Mouse (Mus musculus) kidney, adult 2 months (tissue): ENCODE measurements around the gene Gm3594. TPM values are rescaled to one million over a fixed set of nuclear protein-coding genes. Genes with fewer than 3 reads are reported as not detected.
"Not testable (repeated sequence)": the region's sequence is repeated elsewhere in the genome, so short reads cannot be mapped to it uniquely, and the experiment has no call there.

Experiments
- DNase-seq: peaks from one replicate; pipeline ENCODE4 v3.0.0; 2021
- H3K27ac ChIP-seq: fragments of 200-500 bp; 2 replicates; pipeline ENCODE4 v1.5.1; 2012; ENCODE audit warnings: low read depth, low read length, control low read depth, inconsistent platforms; ENCODE audit not compliant: insufficient read depth
- H3K27me3 ChIP-seq: fragments of 200-500 bp; replicated peaks from 2 replicates; pipeline ENCODE4 v1.6.1; 2012; ENCODE audit warnings: mild to moderate bottlenecking, moderate library complexity, low read length, inconsistent platforms; ENCODE audit not compliant: control insufficient read depth, insufficient read depth
- H3K36me3 ChIP-seq: fragments of 200-500 bp; 2 replicates; pipeline ENCODE4 v1.6.1; 2012; ENCODE audit warnings: mild to moderate bottlenecking, moderate library complexity, low read length, inconsistent platforms; ENCODE audit not compliant: control insufficient read depth, insufficient read depth
- H3K4me1 ChIP-seq: fragments of 200-500 bp; 2 replicates; pipeline ENCODE4 v1.6.1; 2011; ENCODE audit warnings: low read length; ENCODE audit not compliant: control insufficient read depth, insufficient read depth
- H3K4me3 ChIP-seq: fragments of 200-500 bp; 2 replicates; pipeline ENCODE4 v1.5.1; 2011; ENCODE audit warnings: mild to moderate bottlenecking, low read depth, low read length, control low read depth; ENCODE audit not compliant: insufficient read depth
- WGBS: fragments of 180-500 bp; shearing (Covaris S2); methylation state at CpG from one replicate; pipeline ENCODE4 v1.1.7; 2018; 5-methylcytosine and 5-hydroxymethylcytosine counted together
- polyA plus RNA-seq: library from polyadenylated mRNA; depleted of rRNA; stranded (reverse); fragments of >200 nt; gene quantifications from 2 replicates; pipeline ENCODE4 v1.2.3, GENCODE M21; 2012; rRNA removed

The Gm3594 gene
- polyA plus RNA-seq, result not detected in 2 replicates

DNA sequence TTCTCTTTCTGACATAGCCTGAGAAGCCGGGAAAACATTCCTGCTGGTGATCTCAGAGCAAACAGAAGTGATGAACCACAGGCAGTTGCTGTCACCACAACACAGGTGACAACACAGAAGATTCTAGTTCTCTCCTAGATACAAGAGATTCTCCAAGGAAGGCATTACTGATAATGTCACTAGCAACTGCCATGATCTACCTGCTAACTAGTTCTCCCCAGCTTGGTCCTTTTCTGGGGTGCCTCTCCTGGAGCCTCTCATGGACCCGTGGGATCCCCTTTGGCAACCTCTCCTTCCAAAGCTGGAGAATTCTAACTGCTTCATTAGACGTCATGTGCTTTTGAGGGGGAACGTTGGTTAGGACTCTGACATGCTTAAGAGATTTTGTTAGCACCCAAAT, at the start of gene Gm3594:
Gm3594 (minus strand) TSS at position 101 of the 400 bp plus-strand sequence.
- not testable (repeated sequence) for H3K27me3 ChIP-seq, DNase-seq, H3K36me3 ChIP-seq, H3K27ac ChIP-seq, H3K4me3 ChIP-seq, H3K4me1 ChIP-seq
- no CpG with 5 or more reads among the region's 4 CpGs for WGBS

DNA sequence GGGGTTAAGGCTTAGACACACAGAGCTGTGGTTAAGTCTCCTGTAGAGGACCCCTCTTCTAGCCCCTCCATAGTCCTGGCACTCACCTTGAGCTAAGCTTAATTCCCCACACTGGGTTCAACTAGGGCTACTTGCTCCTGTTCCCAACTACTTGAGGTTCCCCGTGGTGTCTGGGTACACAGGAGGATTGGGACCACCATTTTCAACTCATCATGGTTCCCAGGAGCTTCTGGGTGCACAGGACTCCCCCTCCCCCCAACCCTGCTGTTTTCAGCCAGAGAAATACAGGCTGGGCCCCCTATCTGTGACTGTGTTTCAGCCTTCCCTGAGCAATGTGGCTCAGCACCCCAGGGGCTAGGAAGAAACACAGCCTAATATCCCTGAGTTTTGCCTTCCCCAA, 41.9 kb upstream of the Gm3594 start:
- not testable (repeated sequence) for H3K27me3 ChIP-seq, H3K27ac ChIP-seq, H3K4me1 ChIP-seq, H3K4me3 ChIP-seq, H3K36me3 ChIP-seq, DNase-seq
- WGBS, result 35% methylated on average over 1 of the region's 1 CpGs

DNA sequence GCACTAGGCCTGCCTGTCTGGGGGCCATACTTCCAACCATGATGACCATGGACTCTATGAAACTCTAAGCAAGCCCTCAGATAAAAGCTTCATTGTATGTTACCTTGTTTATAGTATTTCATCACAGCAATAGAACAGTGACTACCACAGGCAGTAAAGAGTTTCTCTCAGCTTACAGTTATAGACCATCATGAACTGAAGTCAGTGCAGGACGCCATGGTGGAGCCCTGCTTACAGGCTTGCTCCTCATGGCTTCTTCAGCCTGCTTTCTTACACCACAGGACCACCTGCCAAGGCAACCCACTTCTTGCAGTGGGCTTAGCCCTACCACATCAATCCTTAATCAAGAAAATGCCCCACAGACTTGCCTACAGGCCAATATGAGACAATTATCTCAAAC, 41.1 kb upstream of the Gm3594 start:
- WGBS, result 50% methylated on average over 1 of the region's 1 CpGs
- not testable (repeated sequence) for H3K4me3 ChIP-seq, DNase-seq, H3K27ac ChIP-seq, H3K36me3 ChIP-seq, H3K4me1 ChIP-seq, H3K27me3 ChIP-seq

DNA sequence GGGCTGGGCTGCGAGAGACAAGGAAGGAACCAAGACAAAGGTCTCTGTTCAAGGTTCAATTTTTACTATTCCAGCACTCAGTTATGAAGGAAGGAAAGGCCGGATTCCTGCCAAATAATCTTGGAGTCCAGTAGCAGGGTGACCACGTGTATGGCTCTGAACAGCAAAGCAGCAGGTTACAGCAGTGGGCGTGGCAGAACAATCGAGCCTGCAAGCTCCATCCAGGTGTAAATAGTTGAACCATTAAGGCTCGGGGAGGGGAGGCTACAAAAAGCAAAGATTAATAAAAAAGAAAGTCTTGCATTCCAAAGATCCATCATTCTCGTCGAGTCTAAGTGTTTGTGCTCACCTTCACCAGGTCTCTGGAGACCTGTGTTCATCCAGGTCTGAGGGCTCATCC, 37.7 kb upstream of the Gm3594 start:
- not testable (repeated sequence) for H3K4me1 ChIP-seq, H3K27ac ChIP-seq, H3K4me3 ChIP-seq, H3K36me3 ChIP-seq, H3K27me3 ChIP-seq
- peak; percentile 89 for DNase-seq
- 62% methylated on average over 7 of the region's 8 CpGs for WGBS

DNA sequence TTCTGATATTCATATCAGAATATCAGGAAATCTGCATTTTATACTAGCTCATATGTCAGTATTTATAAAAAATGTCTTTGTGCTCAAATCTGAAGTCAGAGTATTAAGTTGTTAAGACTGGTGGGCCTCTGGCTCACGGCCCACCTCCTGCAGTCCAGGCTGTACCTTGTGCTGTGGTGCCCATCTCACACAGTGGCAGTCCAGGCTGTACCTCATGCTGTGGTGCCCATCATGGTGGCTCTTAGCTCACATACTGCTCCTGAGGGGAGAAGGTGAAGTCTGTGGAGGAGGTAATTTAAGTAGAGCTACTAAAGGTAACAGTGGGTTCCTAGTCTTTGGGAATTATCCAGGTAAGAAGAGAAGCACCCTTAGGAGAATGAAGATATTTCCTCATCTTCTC, 27.4 kb upstream of the Gm3594 start:
- 89% methylated on average over 1 of the region's 1 CpGs for WGBS
- not testable (repeated sequence) for H3K4me3 ChIP-seq, H3K27ac ChIP-seq, H3K27me3 ChIP-seq, H3K36me3 ChIP-seq, H3K4me1 ChIP-seq, DNase-seq

DNA sequence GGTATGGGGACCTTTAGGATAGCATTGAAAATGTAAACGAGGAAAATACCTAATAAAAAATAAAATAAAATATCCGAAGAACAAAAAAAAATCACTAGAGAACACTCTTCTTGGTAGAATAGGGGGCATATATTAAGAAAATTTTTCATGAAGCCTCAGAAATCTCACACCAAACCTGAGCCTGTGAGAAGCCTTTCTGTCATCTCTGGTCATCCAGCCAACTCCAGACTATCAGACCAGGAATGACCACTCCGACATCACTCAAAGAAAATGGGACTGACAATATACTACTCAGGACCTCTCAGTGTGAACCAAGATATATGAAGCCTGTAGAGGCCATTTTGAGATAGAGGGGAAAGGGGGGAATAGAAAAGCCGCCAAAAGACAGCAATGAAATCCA, 3.6 kb downstream of the Gm3594 start:
- H3K36me3 ChIP-seq, H3K27ac ChIP-seq, H3K4me1 ChIP-seq, H3K4me3 ChIP-seq, DNase-seq, H3K27me3 ChIP-seq: not testable (repeated sequence)
- WGBS, result 78% methylated on average over 2 of the region's 4 CpGs

DNA sequence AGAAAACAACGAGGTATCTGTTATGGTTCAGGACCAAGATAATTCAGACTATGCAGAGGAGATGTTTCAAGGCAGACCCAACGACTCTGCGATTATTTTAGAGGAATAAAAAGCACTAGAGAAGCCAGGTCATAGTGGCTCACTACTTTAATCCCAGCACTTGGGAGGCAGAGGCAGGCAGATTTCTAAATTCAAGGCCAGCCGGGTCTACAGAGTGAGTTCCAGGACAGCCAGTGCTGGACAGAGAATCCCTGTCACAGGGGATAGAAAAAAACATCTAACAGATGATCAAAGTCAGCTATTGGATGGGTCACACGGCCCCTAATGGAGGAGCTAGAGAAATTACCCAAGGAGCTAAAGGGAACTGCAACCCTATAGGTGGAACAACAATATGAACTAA, 4.2 kb downstream of the Gm3594 start:
- 71% methylated on average over 2 of the region's 5 CpGs for WGBS
- DNase-seq, H3K27ac ChIP-seq, H3K4me1 ChIP-seq, H3K4me3 ChIP-seq, H3K36me3 ChIP-seq, H3K27me3 ChIP-seq: not testable (repeated sequence)

DNA sequence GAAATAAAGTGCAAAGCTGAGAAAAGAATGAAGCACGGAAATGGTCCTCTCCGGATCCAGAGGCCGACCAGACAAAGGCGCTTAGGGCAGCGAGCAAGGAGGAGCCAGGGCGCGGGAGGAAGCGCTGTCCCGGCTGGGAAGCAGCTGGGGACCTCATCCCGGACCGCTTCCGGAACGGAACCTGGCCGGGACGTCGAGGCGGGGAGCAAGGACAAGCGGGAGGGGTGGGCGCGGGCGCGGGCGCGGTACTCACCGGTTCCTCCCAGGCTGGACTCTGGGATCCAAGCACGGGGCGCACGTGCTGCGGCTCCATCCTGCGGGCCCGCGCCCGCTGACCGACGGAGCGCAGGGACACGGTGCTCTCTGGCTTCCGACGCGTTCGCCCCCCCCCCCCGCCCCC, 17.6 kb downstream of the Gm3594 start:
- H3K27ac ChIP-seq, H3K36me3 ChIP-seq, H3K27me3 ChIP-seq, H3K4me3 ChIP-seq, H3K4me1 ChIP-seq: not testable (repeated sequence)
- WGBS, result 3% methylated on average over 27 of the region's 42 CpGs
- peak; percentile 31 for DNase-seq

DNA sequence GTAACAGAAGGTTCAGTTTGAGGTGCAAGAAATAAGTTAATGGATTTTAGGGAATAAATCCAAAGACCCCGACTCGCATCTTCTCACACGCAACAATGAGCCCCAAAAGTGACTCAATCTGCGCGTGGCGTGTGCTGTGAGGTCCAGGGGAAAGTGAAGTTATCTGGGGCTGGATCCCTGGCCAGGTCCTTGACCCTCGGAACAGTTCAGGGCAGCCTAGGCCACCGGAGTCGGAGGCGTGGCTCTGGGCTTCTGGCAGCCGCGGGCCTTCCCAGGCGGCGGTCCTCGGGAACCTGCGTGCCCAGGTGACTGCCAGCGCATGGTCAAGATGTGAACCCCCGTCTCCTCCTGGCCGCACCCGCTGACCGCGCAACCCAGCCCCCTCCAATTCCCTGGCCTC, 18.1 kb downstream of the Gm3594 start:
- DNase-seq, result peak; percentile 16
- H3K4me3 ChIP-seq, H3K36me3 ChIP-seq, H3K27me3 ChIP-seq, H3K4me1 ChIP-seq, H3K27ac ChIP-seq: not testable (repeated sequence)
- WGBS, result 13% methylated on average over 22 of the region's 22 CpGs

DNA sequence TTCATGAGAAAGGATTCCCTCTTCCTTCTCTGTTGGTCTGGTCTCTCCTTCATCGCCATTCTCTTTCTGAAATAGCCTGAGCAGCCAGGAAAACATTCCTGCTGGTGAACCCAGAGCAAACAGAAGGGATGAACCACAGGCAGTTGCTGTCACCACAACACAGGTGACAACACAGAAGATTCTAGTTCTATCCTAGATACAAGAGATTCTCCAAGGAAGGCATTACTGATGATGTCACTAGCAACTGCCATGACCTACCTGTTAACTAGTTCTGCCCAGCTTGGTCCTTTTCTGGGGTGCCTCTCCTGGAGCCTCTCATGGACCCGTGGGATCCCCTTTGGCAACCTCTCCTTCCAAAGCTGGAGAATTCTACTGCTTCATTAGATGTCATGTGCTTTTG, 32.0 kb downstream of the Gm3594 start, which contains the start of gene Gm3591:
Gm3591 (minus strand) TSS at position 101 of the 400 bp plus-strand sequence.
- not testable (repeated sequence) for H3K4me3 ChIP-seq, H3K36me3 ChIP-seq, H3K27ac ChIP-seq, H3K4me1 ChIP-seq, H3K27me3 ChIP-seq, DNase-seq
- no CpG with 5 or more reads among the region's 2 CpGs for WGBS

DNA sequence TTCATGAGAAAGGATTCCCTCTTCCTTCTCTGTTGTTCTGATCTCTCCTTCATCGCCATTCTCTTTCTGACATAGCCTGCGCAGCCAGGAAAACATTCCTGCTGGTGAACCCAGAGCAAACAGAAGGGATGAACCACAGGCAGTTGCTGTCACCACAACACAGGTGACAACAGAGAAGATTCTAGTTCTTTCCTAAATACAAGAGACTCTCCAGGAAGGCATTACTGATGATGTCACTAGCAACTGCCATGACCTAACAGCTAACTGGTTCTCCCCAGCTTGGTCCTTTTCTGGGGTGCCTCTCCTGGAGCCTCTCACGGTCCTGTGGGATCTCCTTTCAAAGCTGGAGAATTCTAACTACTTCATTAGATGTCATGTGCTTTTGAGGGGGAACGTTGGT, 54.2 kb downstream of the Gm3594 start, which contains the start of gene Gm16440:
Gm16440 (minus strand) TSS at position 101 of the 400 bp plus-strand sequence.
- not testable (repeated sequence) for DNase-seq, H3K4me1 ChIP-seq, H3K27me3 ChIP-seq, H3K27ac ChIP-seq, H3K4me3 ChIP-seq, H3K36me3 ChIP-seq
- WGBS, result 87% methylated on average over 2 of the region's 4 CpGs
